Mouse (Mus musculus) midbrain, embryonic 15.5 days (tissue): ENCODE results near the gene Shld1. TPM values are rescaled to one million over a fixed set of nuclear protein-coding genes. Genes with fewer than 3 reads are reported as not detected.

Experiments
- ATAC-seq: fragments of 200-750 bp; cut with Nextera tagmentation; replicated peaks from 2 replicates; pipeline ENCODE4 v1.8.0; 2017; ENCODE audit warnings: moderate TSS enrichment
- H3K27ac ChIP-seq: fragments of 300-500 bp; sonication (generic); 2 replicates; pipeline ENCODE4 v1.5.1; 2015; ENCODE audit warnings: mild to moderate bottlenecking, inconsistent platforms
- H3K27me3 ChIP-seq: fragments of 300-500 bp; sonication (generic); replicated peaks from 2 replicates; pipeline ENCODE4 v1.6.1; 2015; ENCODE audit warnings: inconsistent platforms
- H3K36me3 ChIP-seq: fragments of 300-500 bp; sonication (generic); replicated peaks from 2 replicates; pipeline ENCODE4 v1.6.1; 2015; ENCODE audit warnings: inconsistent platforms
- H3K4me1 ChIP-seq: fragments of 300-500 bp; sonication (generic); 2 replicates; pipeline ENCODE4 v1.6.1; 2015; ENCODE audit warnings: inconsistent platforms
- H3K4me2 ChIP-seq: fragments of 300-500 bp; sonication (generic); 2 replicates; pipeline ENCODE4 v1.6.1; 2015; ENCODE audit warnings: inconsistent platforms, mild to moderate bottlenecking, moderate library complexity
- H3K4me3 ChIP-seq: fragments of 300-500 bp; sonication (generic); 2 replicates; pipeline ENCODE4 v1.5.1; 2015; ENCODE audit warnings: mild to moderate bottlenecking, inconsistent platforms
- H3K9ac ChIP-seq: fragments of 300-500 bp; sonication (generic); 2 replicates; pipeline ENCODE4 v1.6.1; 2015; ENCODE audit warnings: mild to moderate bottlenecking, inconsistent platforms
- H3K9me3 ChIP-seq: fragments of 300-500 bp; sonication (generic); 2 replicates; pipeline ENCODE4 v1.6.1; 2016; ENCODE audit warnings: inconsistent platforms
- WGBS: fragments of 180-500 bp; shearing (Covaris S2); methylation state at CpG from one replicate; pipeline ENCODE4 v1.1.7; 2015; ENCODE audit warnings: mixed read lengths; 5-methylcytosine and 5-hydroxymethylcytosine counted together
- polyA plus RNA-seq: library from polyadenylated mRNA; unstranded; fragments of >200 nt; fragmentation: Nextera tagmentation; extraction: Ambion mirVana; gene quantifications from 2 replicates; pipeline ENCODE4 v1.2.1, GENCODE M21; 2015

Shld1 gene
- polyA plus RNA-seq, 1 experiment from 2014 or later, result 21.4 TPM

DNA sequence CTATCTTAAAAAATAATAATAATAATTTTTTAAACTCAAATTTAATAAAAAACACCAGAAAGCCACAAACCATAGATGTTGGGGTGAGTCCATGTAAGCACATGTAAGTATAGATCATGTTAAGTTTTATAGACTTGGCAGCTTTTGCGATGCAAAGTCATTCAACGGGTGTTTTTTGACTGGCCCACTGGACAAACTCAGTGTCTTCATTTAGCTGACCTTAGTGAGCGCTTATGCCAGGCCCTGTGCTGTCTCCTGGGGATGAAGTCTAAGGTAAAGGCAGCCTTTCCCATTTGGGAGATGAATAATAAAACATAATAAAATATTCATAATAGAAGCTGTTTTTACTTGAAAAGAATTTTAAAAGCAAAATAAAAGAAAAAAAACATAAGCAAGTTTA lies 28.2 kb downstream of the Shld1 start:
- no peak for ATAC-seq
- no peaks in the 10 kb centered on the region for H3K9me3 ChIP-seq
- H3K27ac ChIP-seq, result no peak overlapping the region
- H3K4me3 ChIP-seq, result no peak overlapping the region
- H3K36me3 ChIP-seq, result 0 out of 2 replicates have a peak, but pooled peaks cover 3% of the 10 kb centered on the region
- H3K27me3 ChIP-seq, result no peaks in the 10 kb centered on the region
- peaks cover 9% of the 10 kb centered on the region for H3K4me1 ChIP-seq
- WGBS, result 86% methylated on average over 3 of the region's 3 CpGs
- no peak overlapping the region for H3K4me2 ChIP-seq
- no peak overlapping the region for H3K9ac ChIP-seq

DNA sequence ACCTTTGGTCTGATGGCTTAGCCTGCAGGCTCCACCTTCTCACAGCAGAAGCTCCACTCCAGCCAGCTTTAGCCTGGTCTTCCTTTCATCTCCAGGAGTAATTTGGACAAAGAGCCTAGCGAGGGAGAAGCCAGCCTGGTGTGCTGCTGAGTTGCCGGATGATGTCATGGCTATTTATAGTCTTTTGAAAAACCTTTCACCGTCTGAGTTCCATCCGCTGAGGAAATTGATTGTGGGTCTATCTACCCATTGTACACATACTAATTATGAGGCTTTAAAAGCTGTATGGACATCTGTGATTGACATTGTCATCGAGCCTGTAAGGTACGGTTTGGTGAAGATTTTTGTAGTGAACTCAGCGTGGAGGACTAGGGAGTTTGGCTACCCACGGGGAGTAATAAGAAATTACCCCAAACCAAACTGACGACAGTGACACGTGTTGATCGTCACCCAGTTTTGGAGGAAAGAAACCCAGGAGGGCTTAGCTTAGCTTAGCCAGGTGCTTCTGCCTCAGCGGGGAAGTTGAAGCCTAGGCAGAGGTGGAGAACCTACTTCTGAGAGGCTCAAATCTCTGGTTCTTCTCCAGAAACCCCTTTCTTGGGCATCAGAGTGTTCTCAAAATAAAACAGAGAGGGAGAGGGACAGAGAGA lies 28.8 kb downstream of the Shld1 start:
- H3K27ac ChIP-seq, result peak overlapping the region; percentile 22; the same call in 1 of the 2 replicates

DNA sequence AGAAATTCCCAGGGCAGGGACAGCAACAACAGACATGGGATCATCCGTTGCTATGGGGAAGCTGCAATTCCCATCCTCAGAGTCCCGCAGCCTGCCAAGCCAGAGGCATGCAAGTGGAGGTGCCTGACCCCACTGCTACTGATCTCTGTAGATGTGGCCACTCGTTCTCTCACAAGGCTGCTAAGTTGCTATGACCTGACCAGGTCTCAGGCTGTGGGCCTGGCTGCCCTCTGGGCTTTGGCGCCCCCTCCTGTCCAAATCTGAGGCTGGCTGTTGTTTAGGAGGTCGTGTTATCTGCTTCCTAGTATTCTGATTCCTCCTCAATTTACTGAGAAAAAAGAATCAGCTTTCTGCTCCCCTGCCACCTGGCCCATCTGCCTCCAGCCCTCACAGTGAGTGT lies 29.4 kb downstream of the Shld1 start:
- no peak overlapping the region for H3K9ac ChIP-seq
- 27% methylated on average over 5 of the region's 5 CpGs for WGBS
- H3K36me3 ChIP-seq, result no peaks in the 10 kb centered on the region
- no peak overlapping the region for H3K4me3 ChIP-seq
- H3K4me2 ChIP-seq, result no peak overlapping the region
- H3K4me1 ChIP-seq, result peaks cover 17% of the 10 kb centered on the region
- H3K27me3 ChIP-seq, result no peaks in the 10 kb centered on the region
- peak; percentile 66 for ATAC-seq
- peak overlapping the region; percentile 22; the same call in 1 of the 2 replicates for H3K27ac ChIP-seq
- no peaks in the 10 kb centered on the region for H3K9me3 ChIP-seq

More for the DNA sequence above, 28.8 kb downstream of the Shld1 start:
- H3K9me3 ChIP-seq, result no peaks in the 10 kb centered on the region
- H3K36me3 ChIP-seq, result 0 out of 2 replicates have a peak, but pooled peaks cover 3% of the 10 kb centered on the region
- no peak overlapping the region for H3K4me3 ChIP-seq
- peaks cover 11% of the 10 kb centered on the region for H3K4me1 ChIP-seq
- peak; percentile 70 for ATAC-seq
- no peak overlapping the region for H3K4me2 ChIP-seq
- 44% methylated on average over 12 of the region's 12 CpGs for WGBS
- no peaks in the 10 kb centered on the region for H3K27me3 ChIP-seq
- 0 out of 2 replicates have a peak overlapping the region, but pooled peaks have one; percentile 10 for H3K9ac ChIP-seq

DNA sequence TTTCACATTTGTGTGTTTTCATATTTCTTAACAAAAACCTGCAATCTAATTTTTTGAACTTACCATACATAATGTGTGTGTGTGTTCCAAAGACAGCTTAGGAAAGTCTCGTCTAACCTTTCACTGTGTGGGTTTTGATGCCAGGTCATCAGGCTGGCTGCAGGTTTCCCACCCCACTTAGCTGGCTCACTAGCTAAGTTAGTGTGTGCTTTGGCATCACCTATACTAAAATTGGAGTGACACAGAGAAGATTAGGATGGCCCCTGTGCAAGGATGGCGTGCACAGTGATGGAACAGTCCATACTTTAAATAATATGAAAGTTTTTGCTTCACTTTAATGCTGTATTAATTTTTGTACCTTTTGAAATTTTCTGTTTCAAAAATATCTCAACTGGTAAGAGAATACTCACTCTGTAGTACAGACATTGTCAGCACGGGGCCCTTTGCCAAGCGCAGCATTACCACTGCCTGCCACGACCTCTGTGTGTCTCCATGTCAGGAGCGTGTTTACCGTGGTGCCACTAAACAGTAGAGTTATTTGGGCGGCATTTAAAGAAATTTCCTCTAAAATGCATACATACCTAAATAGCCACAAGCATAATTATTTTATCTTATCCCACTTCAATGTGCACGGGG lies 30.3 kb downstream of the Shld1 start:
- ATAC-seq, result no peak

DNA sequence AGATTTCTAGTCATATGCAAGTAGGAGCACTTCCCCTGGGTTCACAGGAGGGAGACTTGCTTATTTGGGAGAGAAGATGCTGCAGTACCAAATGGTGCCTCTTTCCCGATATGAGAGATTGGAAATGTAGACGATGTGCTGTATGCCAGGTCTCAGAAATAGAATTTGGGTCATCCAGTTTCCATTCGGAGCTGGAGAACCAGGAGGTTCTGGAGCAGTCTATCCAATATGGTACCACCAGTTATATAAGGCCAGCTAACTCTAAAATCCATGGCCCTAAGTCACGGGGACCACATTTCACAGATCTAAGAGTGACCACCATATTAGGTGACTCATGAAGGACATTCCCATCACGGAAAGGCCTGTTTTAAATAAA lies 30.8 kb downstream of the Shld1 start:
- H3K27me3 ChIP-seq, result no peaks in the 10 kb centered on the region
- no peak overlapping the region for H3K9ac ChIP-seq
- H3K9me3 ChIP-seq, result no peaks in the 10 kb centered on the region
- no peak overlapping the region for H3K4me3 ChIP-seq
- peaks cover 21% of the 10 kb centered on the region for H3K4me1 ChIP-seq
- no peaks in the 10 kb centered on the region for H3K36me3 ChIP-seq
- no peak overlapping the region for H3K27ac ChIP-seq
- no peak overlapping the region for H3K4me2 ChIP-seq
- 92% methylated on average over 5 of the region's 5 CpGs for whole genome bisulfite sequencing
- ATAC-seq, result no peak

More for the DNA sequence above, 30.3 kb downstream of the Shld1 start:
- Histone ChIP-seq H3K4me3 (no peak overlapping the region), H3K4me2 (no peak overlapping the region), H3K9ac (no peak overlapping the region), H3K36me3 (no peaks in the 10 kb centered on the region), H3K27ac (no peak overlapping the region), H3K4me1 (peaks cover 21% of the 10 kb centered on the region), H3K27me3 (no peaks in the 10 kb centered on the region), H3K9me3 (no peaks in the 10 kb centered on the region)
- 91% methylated on average over 9 of the region's 9 CpGs for WGBS

DNA sequence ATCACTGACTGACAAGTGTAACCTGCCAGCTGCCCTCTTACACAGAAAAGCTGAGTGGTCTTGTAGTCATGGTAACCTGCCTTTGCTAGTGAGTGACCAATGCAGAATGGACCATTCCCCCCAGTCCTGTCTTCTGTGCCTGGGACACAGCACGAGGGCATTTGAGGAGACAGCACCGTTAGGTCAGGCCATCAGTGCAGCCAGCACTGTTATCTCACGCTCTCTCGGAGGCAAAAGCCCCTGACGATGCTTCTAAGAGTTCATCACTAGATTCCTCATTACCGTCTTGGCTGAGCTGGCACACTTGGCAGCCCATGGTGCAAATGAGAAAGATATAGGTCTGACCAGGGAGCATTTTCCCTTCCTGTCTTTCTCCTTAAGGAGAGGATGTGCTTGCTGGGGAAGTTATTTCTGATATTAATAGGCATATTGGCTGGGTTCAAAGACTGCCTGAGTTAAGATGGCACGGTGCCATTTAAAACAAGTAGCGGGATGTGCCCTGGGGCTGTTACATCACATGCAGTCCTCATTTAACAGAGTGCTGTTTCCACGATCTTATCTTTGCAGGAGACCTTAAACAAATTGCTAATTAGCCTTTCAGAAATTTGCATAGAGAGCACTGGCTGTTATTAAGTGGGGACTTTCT lies 34.3 kb downstream of the Shld1 start:
- no peaks in the 10 kb centered on the region for H3K36me3 ChIP-seq
- peak; percentile 30 for ATAC-seq
- no peaks in the 10 kb centered on the region for H3K27me3 ChIP-seq
- 43% methylated on average over 9 of the region's 9 CpGs for WGBS
- no peak overlapping the region for H3K9ac ChIP-seq
- H3K9me3 ChIP-seq, result no peaks in the 10 kb centered on the region
- peak overlapping the region; percentile 0; the same call in 1 of the 2 replicates for H3K27ac ChIP-seq
- H3K4me3 ChIP-seq, result no peak overlapping the region
- peaks cover 21% of the 10 kb centered on the region for H3K4me1 ChIP-seq
- H3K4me2 ChIP-seq, result no peak overlapping the region

DNA sequence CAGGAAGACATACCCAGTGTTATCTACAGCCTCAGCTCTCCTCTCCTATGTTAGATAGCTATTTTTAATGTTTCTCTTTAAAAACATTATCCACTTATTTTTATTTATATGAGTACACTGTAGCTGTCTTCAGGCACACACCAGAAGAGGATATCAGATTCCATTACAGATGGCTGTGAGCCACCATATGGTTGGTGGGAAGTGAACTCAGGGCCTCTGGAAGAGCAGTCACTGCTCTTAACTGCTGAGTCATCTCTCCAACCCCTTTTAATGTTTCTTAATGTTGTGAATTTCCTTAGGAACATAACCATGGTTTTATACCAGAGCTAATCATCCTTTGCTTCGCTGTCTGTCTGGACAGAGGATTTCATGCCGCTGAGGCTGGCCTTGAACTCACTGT lies 35.1 kb downstream of the Shld1 start:
- Histone ChIP-seq H3K36me3 (no peaks in the 10 kb centered on the region), H3K9me3 (no peaks in the 10 kb centered on the region), H3K27ac (no peak overlapping the region), H3K9ac (no peak overlapping the region), H3K4me1 (peaks cover 21% of the 10 kb centered on the region), H3K4me2 (no peak overlapping the region), H3K4me3 (no peak overlapping the region), H3K27me3 (no peaks in the 10 kb centered on the region)
- WGBS, result 97% methylated on average over 2 of the region's 2 CpGs
- ATAC-seq, result no peak

DNA sequence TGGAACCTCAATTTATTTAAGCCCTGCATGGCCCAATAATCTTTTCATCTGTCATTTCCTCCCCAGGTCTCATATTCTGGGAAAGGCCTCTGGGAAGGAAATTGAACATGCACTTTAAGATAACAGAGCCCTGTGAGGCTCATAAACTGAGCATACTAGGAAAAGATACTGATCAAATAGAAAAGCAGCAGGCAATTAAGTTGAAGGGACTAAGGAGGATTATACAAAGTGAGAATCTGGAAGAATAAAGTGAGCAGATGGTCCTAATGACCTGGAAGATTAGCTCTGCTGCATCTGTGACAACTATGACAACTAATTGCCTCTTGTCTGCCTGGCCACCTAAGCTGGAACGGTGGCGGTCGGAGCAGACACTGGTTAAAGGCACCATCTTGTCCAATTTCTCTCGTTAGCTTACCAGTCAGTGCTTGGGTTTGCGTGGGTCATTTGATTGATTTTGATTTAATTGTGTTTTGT lies 37.3 kb downstream of the Shld1 start:
- Histone ChIP-seq H3K36me3 (no peaks in the 10 kb centered on the region), H3K4me1 (peaks cover 21% of the 10 kb centered on the region), H3K4me3 (no peak overlapping the region), H3K27ac (peak overlapping the region; percentile 48), H3K4me2 (no peak overlapping the region), H3K9ac (no peak overlapping the region), H3K9me3 (no peaks in the 10 kb centered on the region), H3K27me3 (no peaks in the 10 kb centered on the region)
- WGBS, result 20% methylated on average over 5 of the region's 5 CpGs
- peak; percentile 71 for ATAC-seq

DNA sequence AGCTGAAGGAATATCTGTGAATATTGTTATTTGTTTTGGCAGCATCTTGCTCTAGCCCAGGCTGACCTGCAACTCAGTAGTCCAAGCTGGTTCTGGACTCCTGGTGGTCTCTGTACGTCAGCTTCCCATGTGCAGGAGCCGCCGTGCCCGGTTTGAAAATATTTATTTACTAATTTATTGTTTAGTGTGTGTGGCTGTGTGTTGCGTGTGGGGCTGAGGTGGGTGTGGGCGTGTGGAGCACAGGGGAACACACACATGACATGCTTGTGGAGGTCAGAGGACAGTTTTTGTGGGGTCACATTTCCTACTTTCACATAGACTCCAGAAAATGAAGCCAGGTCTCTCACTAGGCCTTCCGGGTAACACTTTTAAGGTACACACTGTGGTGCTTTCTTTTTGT lies 37.8 kb downstream of the Shld1 start:
- WGBS, result 92% methylated on average over 7 of the region's 7 CpGs
- H3K4me2 ChIP-seq, result no peak overlapping the region
- no peak overlapping the region for H3K9ac ChIP-seq
- H3K9me3 ChIP-seq, result no peaks in the 10 kb centered on the region
- no peak overlapping the region for H3K4me3 ChIP-seq
- no peaks in the 10 kb centered on the region for H3K27me3 ChIP-seq
- ATAC-seq, result peak; percentile 11
- H3K27ac ChIP-seq, result peak overlapping the region; percentile 48
- H3K36me3 ChIP-seq, result no peaks in the 10 kb centered on the region
- H3K4me1 ChIP-seq, result peaks cover 21% of the 10 kb centered on the region

DNA sequence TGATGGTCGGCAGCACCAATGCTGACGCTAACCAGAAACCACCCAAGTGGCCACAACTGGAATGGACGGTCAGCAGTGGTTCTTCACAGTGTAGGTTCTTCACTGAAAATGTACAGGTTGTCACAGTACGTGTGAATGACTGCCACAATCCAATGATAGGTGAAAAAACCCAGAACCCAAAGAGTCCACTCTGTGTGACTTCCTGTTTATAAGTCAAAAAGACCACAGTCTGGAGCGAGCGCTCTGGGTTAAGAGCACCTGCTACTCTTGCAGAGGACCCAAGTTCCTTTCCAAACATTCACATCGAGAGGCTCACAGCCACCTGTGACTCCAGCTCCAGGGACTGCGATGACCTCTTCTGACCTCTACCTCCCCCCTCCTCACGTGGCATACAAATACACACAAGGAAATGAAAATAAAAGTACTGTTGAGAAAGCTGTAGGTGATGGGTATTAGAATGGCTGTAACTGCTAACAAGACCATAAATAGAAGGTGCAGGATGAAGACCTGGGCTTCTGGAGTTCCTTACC lies 38.7 kb downstream of the Shld1 start:
- Histone ChIP-seq H3K4me2 (no peak overlapping the region), H3K9me3 (no peaks in the 10 kb centered on the region)

DNA sequence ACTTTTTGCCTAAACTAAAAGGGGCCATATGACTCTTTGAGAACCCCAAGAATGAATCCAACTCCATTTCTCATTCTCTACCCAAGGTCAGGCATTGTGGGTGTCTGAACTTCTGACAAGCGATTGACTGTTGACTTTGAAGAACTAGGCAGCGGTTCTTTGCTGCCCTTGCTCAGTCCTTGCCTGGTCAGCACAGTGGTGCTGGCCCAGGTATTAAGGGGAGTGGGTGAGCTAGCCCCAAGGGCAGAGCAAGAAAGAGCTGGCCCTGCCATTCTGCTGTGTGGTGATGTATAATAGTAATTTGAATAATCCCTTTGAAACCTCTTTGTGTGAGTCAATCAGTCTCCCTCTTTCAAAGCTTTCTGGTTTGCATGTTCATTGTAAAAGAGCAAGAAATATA lies 39.4 kb downstream of the Shld1 start:
- Histone ChIP-seq H3K27me3 (no peaks in the 10 kb centered on the region), H3K4me3 (no peak overlapping the region), H3K4me2 (no peak overlapping the region), H3K36me3 (no peaks in the 10 kb centered on the region), H3K9ac (no peak overlapping the region), H3K4me1 (peaks cover 13% of the 10 kb centered on the region), H3K9me3 (no peaks in the 10 kb centered on the region), H3K27ac (no peak overlapping the region)
- ATAC-seq, result no peak
- WGBS, result 59% methylated on average over 2 of the region's 2 CpGs

More for the DNA sequence above, 38.7 kb downstream of the Shld1 start:
- Histone ChIP-seq H3K9ac (no peak overlapping the region), H3K36me3 (no peaks in the 10 kb centered on the region), H3K27ac (no peak overlapping the region), H3K4me3 (no peak overlapping the region), H3K27me3 (no peaks in the 10 kb centered on the region), H3K4me1 (peaks cover 20% of the 10 kb centered on the region)
- no peak for ATAC-seq
- 91% methylated on average over 9 of the region's 9 CpGs for WGBS

DNA sequence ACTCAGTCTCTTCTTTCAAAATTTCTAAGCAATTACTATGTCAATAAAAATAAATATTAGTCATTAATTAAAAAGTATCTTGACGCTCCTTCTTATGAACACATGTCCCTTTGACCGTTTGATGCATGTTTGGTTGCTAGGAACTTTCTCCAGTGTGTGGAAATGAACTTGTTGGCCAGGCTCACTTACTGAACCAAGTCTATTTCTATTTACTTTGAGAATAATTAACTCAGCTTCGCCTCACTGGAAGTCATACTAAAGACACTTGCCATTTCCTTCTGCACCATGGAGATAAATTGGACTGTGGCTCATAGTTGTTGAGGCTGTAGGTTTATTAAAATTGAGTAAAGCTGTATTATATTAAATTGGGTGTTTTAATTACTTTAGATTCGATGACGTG lies 46.2 kb downstream of the Shld1 start:
- 87% methylated on average over 5 of the region's 5 CpGs for WGBS
- no peak for ATAC-seq
- H3K27me3 ChIP-seq, result no peaks in the 10 kb centered on the region
- no peaks in the 10 kb centered on the region for H3K36me3 ChIP-seq
- no peak overlapping the region for H3K27ac ChIP-seq
- H3K9ac ChIP-seq, result no peak overlapping the region
- no peaks in the 10 kb centered on the region for H3K4me1 ChIP-seq
- no peak overlapping the region for H3K4me2 ChIP-seq
- H3K9me3 ChIP-seq, result no peaks in the 10 kb centered on the region
- H3K4me3 ChIP-seq, result no peak overlapping the region
